Mouse (Mus musculus): ENCODE measurements around the gene Kifap3. TPM values are rescaled to one million over a fixed set of nuclear protein-coding genes. Genes with fewer than 3 reads are reported as not detected.
"Not testable (repeated sequence)": the region's sequence is repeated elsewhere in the genome, so short reads cannot be mapped to it uniquely, and the experiment has no call there.

The Kifap3 gene
- 17.5 TPM for polyA plus RNA-seq (2012; fragmentation: generic; extraction: Trizol)

GRCm38 (mm10) chr1:163779336-163780115, at the start of gene Kifap3:
Kifap3 (plus strand) TSS chr1:163779583.
- Histone ChIP-seq H3K27me3 (ENCODE audit: control insufficient read depth, insufficient read depth, insufficient read length) (no peaks in the 10 kb centered on the region), H3K79me2 (ENCODE audit: control insufficient read depth, insufficient read depth) (peaks cover 10% of the 10 kb centered on the region), H3K36me3 (ENCODE audit: control insufficient read depth, insufficient read depth) (no peaks in the 10 kb centered on the region), H3ac (ENCODE audit: control insufficient read depth, insufficient read length) (peak within 1 kb of the TSS; percentile 48), H3K4me3 (peak within 1 kb of the TSS; percentile 54), H3K4me2 (ENCODE audit: low read depth) (peak within 1 kb of the TSS; percentile 78)
- TF ChIP-seq POLR2A (IDR thresholded peaks at IDR 0.05; ENCODE audit: insufficient read length, low read depth) (peak; percentile 57), SRF (IDR thresholded peaks at IDR 0.05; ENCODE audit: control insufficient read depth, insufficient read length, low read depth) (no peak)

GRCm38 (mm10) chr1:163731166-163731565, 48.2 kb upstream of the Kifap3 start:
- not testable (repeated sequence) for H3K27me3 ChIP-seq (ENCODE audit: control insufficient read depth, insufficient read depth, insufficient read length); H3K79me2 ChIP-seq (ENCODE audit: control insufficient read depth, insufficient read depth); H3K4me2 ChIP-seq (ENCODE audit: low read depth); H3K4me3 ChIP-seq; H3K36me3 ChIP-seq (ENCODE audit: control insufficient read depth, insufficient read depth); H3ac ChIP-seq (ENCODE audit: control insufficient read depth, insufficient read length)

- H3K4me2 ChIP-seq (ENCODE audit: low read depth) = no peak overlapping the region
- H3K36me3 ChIP-seq (ENCODE audit: control insufficient read depth, insufficient read depth) = no peaks in the 10 kb centered on the region
These were observed 42.7 kb upstream of the Kifap3 start for GRCm38 (mm10) chr1:163736441-163737238.

GRCm38 (mm10) chr1:163737239-163737533, 42.2 kb upstream of the Kifap3 start:
- no peaks in the 10 kb centered on the region for H3K79me2 ChIP-seq (ENCODE audit: control insufficient read depth, insufficient read depth)
- no peaks in the 10 kb centered on the region for H3K36me3 ChIP-seq (ENCODE audit: control insufficient read depth, insufficient read depth)
- H3ac ChIP-seq (ENCODE audit: control insufficient read depth, insufficient read length) = no peak overlapping the region
- no peak for TF ChIP-seq REST (IDR thresholded peaks at IDR 0.05; ENCODE audit: insufficient read depth, insufficient read length)
- no peak for TF ChIP-seq POLR2A (IDR thresholded peaks at IDR 0.05; ENCODE audit: insufficient read length, low read depth)
- TF ChIP-seq USF1 (IDR thresholded peaks at IDR 0.05; ENCODE audit: low read depth) = no peak
- no peak for TF ChIP-seq TCF12 (IDR thresholded peaks at IDR 0.05; ENCODE audit: insufficient read depth, poor library complexity, severe bottlenecking)
- no peak for TF ChIP-seq POLR2AphosphoS2 (IDR thresholded peaks at IDR 0.05; ENCODE audit: insufficient read length, low read depth)
- H3K27me3 ChIP-seq (ENCODE audit: control insufficient read depth, insufficient read depth, insufficient read length) = no peaks in the 10 kb centered on the region
- H3K4me2 ChIP-seq (ENCODE audit: low read depth) = no peak overlapping the region
- H3K4me3 ChIP-seq = no peak overlapping the region

More at GRCm38 (mm10) chr1:163736441-163737238, 42.7 kb upstream of the Kifap3 start:
- H3K4me3 ChIP-seq = no peak overlapping the region
- TF ChIP-seq MYOD1 (IDR thresholded peaks at IDR 0.05; ENCODE audit: control insufficient read depth in 1 of 3, insufficient read length in 2 of 3, low read depth in 2 of 3) = no peak
- no peak for TF ChIP-seq SRF (IDR thresholded peaks at IDR 0.05; ENCODE audit: control insufficient read depth, insufficient read length, low read depth)
- TF ChIP-seq USF1 (IDR thresholded peaks at IDR 0.05; ENCODE audit: low read depth) = no peak
- no peak for TF ChIP-seq TCF3 (IDR thresholded peaks at IDR 0.05; ENCODE audit: insufficient read length, low read depth)
- TF ChIP-seq MAX (IDR thresholded peaks at IDR 0.05; ENCODE audit: low read depth) = no peak
- TF ChIP-seq CEBPB (IDR thresholded peaks at IDR 0.05; ENCODE audit: insufficient read depth, poor library complexity, severe bottlenecking) = no peak
- no peak for TF ChIP-seq POLR2A (IDR thresholded peaks at IDR 0.05; ENCODE audit: insufficient read length, low read depth)
- H3ac ChIP-seq (ENCODE audit: control insufficient read depth, insufficient read length) = no peak overlapping the region
- no peaks in the 10 kb centered on the region for H3K27me3 ChIP-seq (ENCODE audit: control insufficient read depth, insufficient read depth, insufficient read length)
- no peaks in the 10 kb centered on the region for H3K79me2 ChIP-seq (ENCODE audit: control insufficient read depth, insufficient read depth)

- H3K4me3 ChIP-seq = no peak overlapping the region
- no peaks in the 10 kb centered on the region for H3K36me3 ChIP-seq (ENCODE audit: control insufficient read depth, insufficient read depth)
- H3K27me3 ChIP-seq (ENCODE audit: control insufficient read depth, insufficient read depth, insufficient read length) = no peaks in the 10 kb centered on the region
- no peak for TF ChIP-seq USF1 (IDR thresholded peaks at IDR 0.05; ENCODE audit: low read depth)
- TF ChIP-seq MYOD1 (IDR thresholded peaks at IDR 0.05; ENCODE audit: control insufficient read depth in 1 of 3, insufficient read length in 2 of 3, low read depth in 2 of 3) = no peak
- no peak overlapping the region for H3K4me2 ChIP-seq (ENCODE audit: low read depth)
- no peaks in the 10 kb centered on the region for H3K79me2 ChIP-seq (ENCODE audit: control insufficient read depth, insufficient read depth)
- H3ac ChIP-seq (ENCODE audit: control insufficient read depth, insufficient read length) = no peak overlapping the region
These were observed 27.9 kb upstream of the Kifap3 start for GRCm38 (mm10) chr1:163751360-163751992.

- TF ChIP-seq POLR2AphosphoS2 (IDR thresholded peaks at IDR 0.05; ENCODE audit: insufficient read length, low read depth) = no peak
- TF ChIP-seq USF1 (IDR thresholded peaks at IDR 0.05; ENCODE audit: low read depth) = no peak
- no peaks in the 10 kb centered on the region for H3K27me3 ChIP-seq (ENCODE audit: control insufficient read depth, insufficient read depth, insufficient read length)
- no peak overlapping the region for H3K4me3 ChIP-seq
- no peak overlapping the region for H3K4me2 ChIP-seq (ENCODE audit: low read depth)
- no peak overlapping the region for H3ac ChIP-seq (ENCODE audit: control insufficient read depth, insufficient read length)
- no peaks in the 10 kb centered on the region for H3K36me3 ChIP-seq (ENCODE audit: control insufficient read depth, insufficient read depth)
- H3K79me2 ChIP-seq (ENCODE audit: control insufficient read depth, insufficient read depth) = no peaks in the 10 kb centered on the region
These were observed 21.7 kb upstream of the Kifap3 start for GRCm38 (mm10) chr1:163757462-163758207.

- H3K4me2 ChIP-seq (ENCODE audit: low read depth); H3ac ChIP-seq (ENCODE audit: control insufficient read depth, insufficient read length); H3K36me3 ChIP-seq (ENCODE audit: control insufficient read depth, insufficient read depth); H3K79me2 ChIP-seq (ENCODE audit: control insufficient read depth, insufficient read depth); H3K4me3 ChIP-seq; H3K27me3 ChIP-seq (ENCODE audit: control insufficient read depth, insufficient read depth, insufficient read length): not testable (repeated sequence)
These were observed 4.2 kb downstream of the Kifap3 start for GRCm38 (mm10) chr1:163783577-163783976.

All from myocyte (in vitro differentiated cells).